Mouse (Mus musculus): ENCODE results near the gene Ddx39b. TPM values are rescaled to one million over a fixed set of nuclear protein-coding genes. Genes with fewer than 3 reads are reported as not detected.
A peak's percentile ranks its signal among the peaks of the same experiment; 100 is the strongest.
"Not testable (repeated sequence)": the region's sequence is repeated elsewhere in the genome, so short reads cannot be mapped to it uniquely, and the experiment has no call there.

Ddx39b gene
- total and polyA plus RNA-seq, 3 experiments, result 208 to 411 (median 242) TPM

- TF ChIP-seq POLR2AphosphoS2 (IDR thresholded peaks at IDR 0.05; ENCODE audit: low read depth, low read length) (no peak), SIN3A (IDR thresholded peaks at IDR 0.05; ENCODE audit: low read length) (peak; percentile 61)
Measured at GRCm38 (mm10) chr17:35232043-35232442, 9.5 kb upstream of the Ddx39b start (continued).

- Histone ChIP-seq H3K9me3 (replicated peaks; ENCODE audit: low read length) (no peaks in the 10 kb centered on the region), H3K36me3 (replicated peaks in 1 of 2; ENCODE audit: control insufficient read depth in 1 of 2, insufficient read depth in 1 of 2, low read length in 1 of 2) (peaks cover 32 to 58% of the 10 kb centered on the region in 2 experiments), H3K9ac (ENCODE audit: insufficient read depth, low read depth) (no peak overlapping the region), H3K4me3 (replicated peaks in 1 of 3; ENCODE audit: low read depth in 2 of 3, low read length in 2 of 3, poor library complexity in 1 of 3) (peak overlapping the region in 1 of 3 experiments; percentile 18), H3K79me2 (replicated peaks; ENCODE audit: control insufficient read depth, extremely low read depth, insufficient read depth, poor library complexity, severe bottlenecking) (peaks cover 31% of the 10 kb centered on the region), H3K27me3 (replicated peaks) (no peaks in the 10 kb centered on the region), H3K27ac (ENCODE audit: insufficient read depth, low read depth) (peak overlapping the region; percentile 31), H3K4me2 (ENCODE audit: insufficient read depth, low read depth, poor library complexity, severe bottlenecking) (0 out of 2 replicates have a peak overlapping the region, but pooled peaks have one; percentile 2), H3K4me1 (ENCODE audit: control insufficient read depth in 1 of 2, insufficient read depth in 2 of 2) (peaks cover 17 to 62% of the 10 kb centered on the region in 2 experiments)
- dilution Hi-C loops (cut with MboI; ENCODE audit: extremely low pct_ligation_motif_present, extremely low pct_unique_long_range_greater_than_20kb, low sequenced_read_pairs), result no loop called here
- no peak for DNase-seq (ENCODE audit: extremely low read depth)
- in situ Hi-C loops (cut with MboI; ENCODE audit: low pct_ligation_motif_present, low pct_unique_long_range_greater_than_20kb, low sequenced_read_pairs), result loop anchor here (5.0 to 10.0 kb wide), 3 partner anchors 60 to 218 kb away; partner anchors contain the start of genes Ly6g5b and Vwa7
- TF ChIP-seq NELFE (IDR thresholded peaks at IDR 0.05; ENCODE audit: low read depth, low read length) (no peak), HCFC1 (IDR thresholded peaks at IDR 0.05; ENCODE audit: low read depth, low read length) (no peak), PAX5 (IDR thresholded peaks at IDR 0.05; ENCODE audit: low read length) (no peak)
Measured at GRCm38 (mm10) chr17:35232659-35233058, 8.9 kb upstream of the Ddx39b start.

DNA sequence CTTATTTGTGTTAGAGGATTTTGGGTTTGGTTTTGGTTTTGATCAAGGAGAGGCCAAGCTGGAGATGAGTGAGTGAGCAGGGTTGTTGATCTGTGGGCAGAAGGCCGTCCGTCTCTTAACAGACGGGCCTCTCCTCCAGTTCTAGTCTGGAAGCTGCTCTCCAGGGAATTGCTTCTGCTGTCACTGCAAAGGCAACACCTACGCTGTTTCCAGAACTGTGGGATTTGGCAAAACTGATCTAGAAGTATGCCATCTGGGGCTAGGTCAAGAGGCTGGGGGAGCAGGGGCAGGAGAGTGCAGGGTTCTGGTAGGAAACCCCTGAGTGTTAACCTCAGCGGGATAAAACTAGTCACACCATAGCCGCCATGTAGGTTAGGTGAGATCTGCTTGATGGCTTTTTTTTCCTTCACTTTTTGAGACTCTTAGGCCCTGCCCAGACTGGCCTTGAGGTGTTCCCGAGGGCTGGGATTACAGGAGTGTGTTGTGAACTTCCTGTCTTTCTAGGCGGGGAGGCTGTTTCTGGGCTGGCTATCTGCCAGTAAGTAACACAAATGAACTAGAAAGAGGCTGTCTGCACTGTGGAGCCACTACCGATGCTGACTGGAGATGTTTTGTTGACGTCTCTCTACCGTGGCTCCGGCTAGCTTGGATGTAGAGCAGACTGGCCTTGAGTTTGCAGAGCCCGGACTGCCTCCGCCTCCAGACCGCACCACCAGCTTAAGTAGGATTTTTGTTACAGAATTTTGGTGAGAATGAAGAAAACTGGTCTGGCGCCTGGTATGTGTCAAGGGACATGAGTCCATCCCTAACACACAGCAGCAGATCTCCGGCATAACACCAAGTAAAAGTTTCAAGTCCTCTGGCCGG is 8.2 kb upstream of the Ddx39b start, which contains the start of gene Atp6v1g2:
Gene Atp6v1g2 (plus strand): TSS at position 547 of the 867 bp plus-strand sequence.
- dilution Hi-C loops (cut with MboI; ENCODE audit: extremely low pct_ligation_motif_present, extremely low pct_unique_long_range_greater_than_20kb, low sequenced_read_pairs), result no loop called here
- in situ Hi-C loops (cut with MboI; ENCODE audit: low pct_ligation_motif_present, low pct_unique_long_range_greater_than_20kb, low sequenced_read_pairs), result loop anchor here (5.0 to 10.0 kb wide), 3 partner anchors 61 to 219 kb away; partner anchors contain the start of genes Ly6g5b and Vwa7
- H3K27ac ChIP-seq (ENCODE audit: insufficient read depth, low read depth), result peak within 1 kb of the TSS; percentile 95
- TF ChIP-seq MAZ (IDR thresholded peaks at IDR 0.05; ENCODE audit: low read depth, low read length) (no peak), ZC3H11A (IDR thresholded peaks at IDR 0.05; ENCODE audit: low read depth, low read length) (no peak), EP300 (IDR thresholded peaks at IDR 0.05; ENCODE audit: low read length) (no peak), SIN3A (IDR thresholded peaks at IDR 0.05; ENCODE audit: low read length) (no peak), BHLHE40 (IDR thresholded peaks at IDR 0.05; ENCODE audit: low read depth, low read length) (no peak), RCOR1 (conservative IDR thresholded peaks at IDR 0.05; ENCODE audit: low read depth, low read length) (no peak), GABPA (IDR thresholded peaks at IDR 0.05; ENCODE audit: insufficient replicate concordance, low read depth, low read length) (no peak), CTCF (conservative IDR thresholded peaks at IDR 0.05 in 1 of 2, IDR thresholded peaks at IDR 0.05 in 1 of 2; ENCODE audit: low read depth in 2 of 2, low read length in 2 of 2) (no peak), CHD2 (IDR thresholded peaks at IDR 0.05; ENCODE audit: low read length) (no peak), UBTF (IDR thresholded peaks at IDR 0.05; ENCODE audit: low read depth, low read length) (no peak), IRF4 (IDR thresholded peaks at IDR 0.05; ENCODE audit: low read depth, low read length) (no peak), ELF1 (IDR thresholded peaks at IDR 0.05; ENCODE audit: low read depth, low read length) (no peak), POLR2AphosphoS2 (IDR thresholded peaks at IDR 0.05; ENCODE audit: low read depth, low read length) (no peak)
- peaks cover 17 to 56% of the 10 kb centered on the region in 2 experiments for H3K4me1 ChIP-seq (ENCODE audit: control insufficient read depth in 1 of 2, insufficient read depth in 2 of 2)
- peak within 1 kb of the TSS; percentile 99 for H3K9ac ChIP-seq (ENCODE audit: insufficient read depth, low read depth)
- H3K27me3 ChIP-seq (replicated peaks), result no peaks in the 10 kb centered on the region
- H3K79me2 ChIP-seq (replicated peaks; ENCODE audit: control insufficient read depth, extremely low read depth, insufficient read depth, poor library complexity, severe bottlenecking), result peaks cover 31% of the 10 kb centered on the region
- peak within 1 kb of the TSS; percentile 57; the same call in 1 of the 2 replicates for H3K4me2 ChIP-seq (ENCODE audit: insufficient read depth, low read depth, poor library complexity, severe bottlenecking)
- peaks cover 25 to 56% of the 10 kb centered on the region in 2 experiments for H3K36me3 ChIP-seq (replicated peaks in 1 of 2; ENCODE audit: control insufficient read depth in 1 of 2, insufficient read depth in 1 of 2, low read length in 1 of 2)
- H3K4me3 ChIP-seq (replicated peaks in 1 of 3; ENCODE audit: low read depth in 2 of 3, low read length in 2 of 3, poor library complexity in 1 of 3), result peak within 1 kb of the TSS; percentile 67 to 100 (median 86)
- no peak for DNase-seq (ENCODE audit: extremely low read depth)
- H3K9me3 ChIP-seq (replicated peaks; ENCODE audit: low read length), result no peaks in the 10 kb centered on the region

GRCm38 (mm10) chr17:35234090-35234489 is 7.5 kb upstream of the Ddx39b start:
- H3K27ac ChIP-seq (ENCODE audit: insufficient read depth, low read depth), result not testable (repeated sequence)

More at GRCm38 (mm10) chr17:35234090-35234489, 7.5 kb upstream of the Ddx39b start:
- peaks cover 17 to 56% of the 10 kb centered on the region in 2 experiments for H3K4me1 ChIP-seq (ENCODE audit: control insufficient read depth in 1 of 2, insufficient read depth in 2 of 2)
- H3K36me3 ChIP-seq (replicated peaks in 1 of 2; ENCODE audit: control insufficient read depth in 1 of 2, insufficient read depth in 1 of 2, low read length in 1 of 2), result peaks cover 19 to 50% of the 10 kb centered on the region in 2 experiments
- H3K9me3 ChIP-seq (replicated peaks; ENCODE audit: low read length); dilution Hi-C loops (cut with MboI; ENCODE audit: extremely low pct_ligation_motif_present, extremely low pct_unique_long_range_greater_than_20kb, low sequenced_read_pairs); H3K27me3 ChIP-seq (replicated peaks); DNase-seq (ENCODE audit: extremely low read depth): not testable (repeated sequence)
- peak overlapping the region; percentile 99 for H3K9ac ChIP-seq (ENCODE audit: insufficient read depth, low read depth)
- peak overlapping the region in 1 of 3 experiments; percentile 86 for H3K4me3 ChIP-seq (replicated peaks in 1 of 3; ENCODE audit: low read depth in 2 of 3, low read length in 2 of 3, poor library complexity in 1 of 3)
- in situ Hi-C loops (cut with MboI; ENCODE audit: low pct_ligation_motif_present, low pct_unique_long_range_greater_than_20kb, low sequenced_read_pairs), result loop anchor here (5.0 to 10.0 kb wide), 3 partner anchors 62 to 219 kb away; partner anchors contain the start of genes Ly6g5b and Vwa7
- peak overlapping the region; percentile 57; the same call in 1 of the 2 replicates for H3K4me2 ChIP-seq (ENCODE audit: insufficient read depth, low read depth, poor library complexity, severe bottlenecking)
- H3K79me2 ChIP-seq (replicated peaks; ENCODE audit: control insufficient read depth, extremely low read depth, insufficient read depth, poor library complexity, severe bottlenecking), result peaks cover 31% of the 10 kb centered on the region

Data from CH12.LX (cell line).